Mouse (Mus musculus): Measurements from ENCODE around the gene Fpr1. TPM values are rescaled to one million over a fixed set of nuclear protein-coding genes. Genes with fewer than 3 reads are reported as not detected.

The Fpr1 gene
- polyA plus RNA-seq, 1 experiment from 2014 or later = not detected

DNA sequence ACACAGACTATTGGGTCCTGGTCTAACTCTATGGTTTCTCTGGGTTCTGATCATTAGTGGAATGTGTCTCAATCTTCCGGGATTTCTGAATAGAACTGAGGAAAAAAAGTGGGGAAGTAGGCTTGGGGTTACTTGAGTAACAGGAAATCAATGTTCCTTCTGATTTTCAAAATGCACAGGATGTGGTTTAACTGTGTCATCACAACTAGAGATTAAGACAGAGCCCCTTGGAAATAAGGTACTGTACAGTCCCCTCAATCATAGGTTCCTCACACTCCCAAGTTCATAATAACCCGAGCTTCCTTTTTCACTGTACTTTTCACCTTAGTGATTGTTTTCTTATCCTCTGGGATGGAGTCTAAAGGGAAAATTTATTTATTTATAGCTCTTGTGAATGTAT is 12.0 kb downstream of the Fpr1 start:
- ATAC-seq (ENCODE audit: low FRiP score) = no peak
- Histone ChIP-seq H3K9me3 (no peaks in the 10 kb centered on the region), H3K36me3 (replicated peaks) (no peaks in the 10 kb centered on the region), H3K27ac (no peak overlapping the region), H3K27me3 (no peaks in the 10 kb centered on the region), H3K4me2 (no peak overlapping the region), H3K4me3 (replicated peaks) (no peak overlapping the region), H3K4me1 (no peaks in the 10 kb centered on the region), H3K9ac (no peak overlapping the region)
- WGBS = 96% methylated on average over 2 of the region's 2 CpGs

DNA sequence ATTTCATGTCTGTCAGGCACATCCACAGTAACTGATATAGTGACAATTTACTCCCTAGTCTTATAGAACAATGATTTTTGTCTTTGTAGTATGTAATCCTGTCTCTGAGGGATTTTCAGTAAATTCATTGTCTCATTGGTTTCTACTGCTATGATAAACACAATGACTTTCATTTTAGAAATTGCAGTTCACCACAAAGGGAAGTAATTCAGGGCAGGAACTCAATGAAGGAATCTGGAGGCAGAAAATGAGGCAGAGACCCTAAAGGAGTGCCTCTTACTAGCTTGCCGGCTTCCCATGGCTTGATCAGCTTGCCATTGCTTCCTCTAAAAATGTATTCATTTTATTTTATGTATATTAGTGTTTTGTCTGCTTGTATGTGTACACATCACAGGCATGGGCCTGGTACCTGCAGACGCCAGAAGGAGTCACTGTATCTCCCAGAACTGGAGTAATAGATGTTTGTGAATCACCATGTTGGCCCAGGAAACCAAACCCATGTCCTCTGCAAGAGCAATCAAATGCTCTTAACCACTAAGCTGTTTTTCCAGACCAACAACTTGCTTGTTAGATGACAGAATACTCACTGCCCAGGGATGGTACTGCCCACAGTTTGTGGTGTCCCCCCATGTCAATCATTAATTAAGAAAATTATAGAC is 12.7 kb downstream of the Fpr1 start:
- H3K36me3 ChIP-seq (replicated peaks) = no peaks in the 10 kb centered on the region
- H3K4me3 ChIP-seq (replicated peaks) = no peak overlapping the region
- H3K4me1 ChIP-seq = no peaks in the 10 kb centered on the region
- no peak overlapping the region for H3K27ac ChIP-seq
- H3K4me2 ChIP-seq = no peak overlapping the region
- H3K27me3 ChIP-seq = no peaks in the 10 kb centered on the region
- no peak overlapping the region for H3K9ac ChIP-seq
- H3K9me3 ChIP-seq = no peaks in the 10 kb centered on the region
- ATAC-seq (ENCODE audit: low FRiP score) = no peak
- WGBS = 81% methylated on average over 2 of the region's 2 CpGs

DNA sequence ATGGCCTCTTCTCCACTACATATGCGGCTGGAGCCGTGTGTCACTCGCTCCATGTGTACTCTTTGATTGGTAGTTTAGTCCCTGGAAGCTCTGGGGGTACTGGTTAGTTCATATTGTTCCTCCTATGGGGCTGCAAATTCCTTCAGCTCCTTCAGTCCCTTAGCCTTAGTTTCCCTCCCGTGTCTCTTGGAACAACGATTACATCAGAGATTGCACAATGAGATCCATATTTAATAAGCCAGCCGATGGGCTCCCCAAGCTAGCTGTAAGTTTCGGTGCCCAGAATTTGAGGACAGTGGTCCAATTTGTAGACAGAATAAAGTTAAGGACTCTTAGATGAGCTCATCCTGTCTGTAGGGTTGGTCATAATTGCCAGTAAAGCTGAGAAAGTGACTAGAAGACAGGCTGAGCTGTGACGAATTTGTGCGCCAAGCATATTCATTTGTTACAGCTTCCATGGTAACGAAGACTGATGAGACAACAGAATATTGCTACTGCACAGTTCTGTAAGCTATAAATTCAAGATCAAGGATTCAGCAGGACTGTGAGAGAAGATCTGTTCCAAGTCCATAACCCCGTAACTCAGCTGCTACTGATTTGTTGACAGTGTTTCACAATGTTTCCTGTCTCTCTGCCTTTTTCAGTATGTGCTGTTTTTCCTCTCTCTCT is 16.8 kb downstream of the Fpr1 start:
- ATAC-seq (ENCODE audit: low FRiP score) = no peak
- Histone ChIP-seq H3K36me3 (replicated peaks) (peaks cover 6% of the 10 kb centered on the region; the same call in 1 of the 2 replicates), H3K9ac (no peak overlapping the region), H3K4me3 (replicated peaks) (no peak overlapping the region), H3K4me1 (no peaks in the 10 kb centered on the region), H3K27me3 (no peaks in the 10 kb centered on the region), H3K4me2 (no peak overlapping the region), H3K9me3 (no peaks in the 10 kb centered on the region), H3K27ac (no peak overlapping the region)
- 88% methylated on average over 11 of the region's 11 CpGs for whole genome bisulfite sequencing

DNA sequence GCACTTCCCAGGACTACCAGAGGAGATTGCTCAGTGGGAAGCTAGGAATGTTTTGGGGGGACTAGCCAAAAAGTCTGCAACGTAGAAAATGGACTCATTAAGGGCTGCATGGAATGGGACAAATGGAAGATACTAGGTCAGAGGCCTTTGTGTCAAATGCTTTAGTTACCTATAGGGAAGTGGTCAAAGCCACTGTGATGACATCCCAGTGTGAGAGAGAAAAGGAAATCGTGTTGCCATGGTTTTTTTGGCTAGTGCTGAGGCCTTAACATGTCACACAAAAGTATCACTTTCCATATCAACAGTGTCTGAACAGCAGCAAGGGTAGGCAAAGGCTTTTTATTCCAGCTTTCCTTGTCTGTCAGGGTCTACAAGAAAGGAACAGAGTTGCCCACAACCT is 18.6 kb downstream of the Fpr1 start:
- peaks cover 6% of the 10 kb centered on the region; the same call in 1 of the 2 replicates for H3K36me3 ChIP-seq (replicated peaks)
- no peaks in the 10 kb centered on the region for H3K27me3 ChIP-seq
- H3K4me1 ChIP-seq = no peaks in the 10 kb centered on the region
- WGBS = 49% methylated on average over 2 of the region's 2 CpGs
- no peak overlapping the region for H3K4me3 ChIP-seq (replicated peaks)
- ATAC-seq (ENCODE audit: low FRiP score) = no peak
- no peak overlapping the region for H3K4me2 ChIP-seq
- H3K9ac ChIP-seq = no peak overlapping the region
- no peaks in the 10 kb centered on the region for H3K9me3 ChIP-seq
- H3K27ac ChIP-seq = no peak overlapping the region

DNA sequence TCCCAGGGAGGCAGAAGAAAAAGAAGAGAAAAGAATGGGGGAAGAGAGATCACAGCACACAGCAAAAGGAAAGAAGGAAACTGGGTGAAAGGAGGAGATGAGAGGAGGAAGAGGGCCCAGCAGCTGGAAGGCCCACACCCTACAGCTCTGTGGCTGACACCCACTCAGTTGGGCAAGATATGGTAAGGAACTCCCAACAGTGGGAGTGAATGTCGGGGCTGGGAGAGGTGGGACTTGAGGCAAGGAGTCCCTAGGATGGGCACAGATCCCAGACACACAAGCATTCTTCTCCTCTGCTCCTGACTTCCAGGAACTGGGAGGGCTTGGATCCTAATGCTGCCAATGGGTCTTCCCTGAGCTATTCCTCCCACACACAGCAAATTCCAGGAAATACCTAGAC is 21.4 kb downstream of the Fpr1 start:
- Histone ChIP-seq H3K4me3 (replicated peaks) (no peak overlapping the region), H3K9ac (no peak overlapping the region), H3K36me3 (replicated peaks) (peaks cover 6% of the 10 kb centered on the region; the same call in 1 of the 2 replicates), H3K9me3 (no peaks in the 10 kb centered on the region), H3K27ac (no peak overlapping the region), H3K4me2 (no peak overlapping the region), H3K4me1 (no peaks in the 10 kb centered on the region), H3K27me3 (no peaks in the 10 kb centered on the region)
- ATAC-seq (ENCODE audit: low FRiP score) = no peak
- 76% methylated on average over 1 of the region's 1 CpGs for WGBS

DNA sequence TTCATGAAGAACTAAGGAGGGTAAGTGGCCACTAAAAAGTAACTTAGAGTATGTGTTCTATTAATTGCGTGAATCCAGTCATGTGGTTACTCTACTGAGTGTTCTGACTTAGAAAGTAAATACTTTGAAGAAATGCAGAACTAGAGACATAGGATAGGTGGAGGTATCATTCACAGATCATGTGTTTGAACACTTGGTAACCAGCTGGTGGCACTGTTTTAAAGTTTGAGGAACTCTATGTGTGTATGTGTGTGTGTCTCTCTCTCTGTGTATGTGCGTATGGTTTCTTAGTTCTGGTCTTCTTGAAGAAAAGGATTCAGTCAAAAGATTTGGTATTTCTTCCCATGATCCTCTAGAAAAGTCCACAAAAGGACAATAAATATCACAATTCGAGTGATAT is 23.6 kb downstream of the Fpr1 start:
- peaks cover 6% of the 10 kb centered on the region; the same call in 1 of the 2 replicates for H3K36me3 ChIP-seq (replicated peaks)
- WGBS = 84% methylated on average over 3 of the region's 3 CpGs
- H3K9ac ChIP-seq = no peak overlapping the region
- H3K4me1 ChIP-seq = no peaks in the 10 kb centered on the region
- no peak overlapping the region for H3K4me2 ChIP-seq
- no peak overlapping the region for H3K27ac ChIP-seq
- ATAC-seq (ENCODE audit: low FRiP score) = no peak
- no peak overlapping the region for H3K4me3 ChIP-seq (replicated peaks)
- H3K9me3 ChIP-seq = no peaks in the 10 kb centered on the region
- no peaks in the 10 kb centered on the region for H3K27me3 ChIP-seq

DNA sequence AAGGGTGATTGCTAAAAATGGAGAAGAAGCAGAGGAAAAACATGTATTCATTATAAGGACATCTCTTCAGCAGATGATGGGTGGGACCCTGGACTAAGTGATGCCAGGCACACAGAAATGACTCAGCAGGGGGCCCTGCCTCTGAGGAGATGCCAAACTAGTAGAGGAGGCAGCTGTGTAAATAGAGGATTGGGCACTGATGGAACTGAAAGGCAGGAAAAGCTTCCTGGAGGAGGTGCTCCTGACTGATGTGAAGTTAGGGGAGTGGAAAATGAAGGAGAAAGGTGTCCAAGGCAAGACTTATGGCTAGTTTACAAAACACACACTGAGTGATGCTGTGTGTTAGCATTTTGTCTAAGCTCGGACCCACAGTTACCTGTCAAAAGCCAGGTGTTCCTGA is 26.3 kb downstream of the Fpr1 start:
- Histone ChIP-seq H3K4me1 (no peaks in the 10 kb centered on the region), H3K4me2 (no peak overlapping the region), H3K27me3 (no peaks in the 10 kb centered on the region), H3K36me3 (replicated peaks) (no peaks in the 10 kb centered on the region; the same call in 1 of the 2 replicates), H3K4me3 (replicated peaks) (no peak overlapping the region), H3K9me3 (no peaks in the 10 kb centered on the region), H3K9ac (no peak overlapping the region), H3K27ac (no peak overlapping the region)
- WGBS = 83% methylated on average over 1 of the region's 1 CpGs
- no peak for ATAC-seq (ENCODE audit: low FRiP score)

DNA sequence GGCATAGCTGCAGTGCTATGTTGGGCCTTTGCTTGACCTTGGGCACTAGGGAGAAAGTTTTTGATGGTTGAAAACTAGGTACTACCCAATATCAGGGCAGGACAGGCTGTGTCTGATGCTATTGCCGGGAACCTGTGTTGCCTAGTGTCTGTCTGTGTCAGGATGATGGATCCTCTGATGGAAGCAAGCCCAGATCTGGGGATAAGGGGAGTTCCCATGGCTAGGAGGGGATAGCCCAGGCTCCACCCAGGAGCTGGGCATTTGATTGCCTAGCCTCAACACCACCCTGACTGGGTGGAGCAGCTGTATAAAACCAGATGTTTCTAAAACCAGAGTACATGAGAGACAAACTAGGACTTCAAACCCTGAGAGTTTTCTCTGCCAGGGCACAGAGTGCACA is 27.1 kb downstream of the Fpr1 start:
- Histone ChIP-seq H3K27ac (no peak overlapping the region), H3K36me3 (replicated peaks) (no peaks in the 10 kb centered on the region), H3K9me3 (no peaks in the 10 kb centered on the region), H3K4me1 (no peaks in the 10 kb centered on the region), H3K27me3 (no peaks in the 10 kb centered on the region), H3K4me2 (no peak overlapping the region), H3K4me3 (replicated peaks) (no peak overlapping the region), H3K9ac (no peak overlapping the region)
- WGBS = 81% methylated on average over 1 of the region's 1 CpGs
- no peak for ATAC-seq (ENCODE audit: low FRiP score)

DNA sequence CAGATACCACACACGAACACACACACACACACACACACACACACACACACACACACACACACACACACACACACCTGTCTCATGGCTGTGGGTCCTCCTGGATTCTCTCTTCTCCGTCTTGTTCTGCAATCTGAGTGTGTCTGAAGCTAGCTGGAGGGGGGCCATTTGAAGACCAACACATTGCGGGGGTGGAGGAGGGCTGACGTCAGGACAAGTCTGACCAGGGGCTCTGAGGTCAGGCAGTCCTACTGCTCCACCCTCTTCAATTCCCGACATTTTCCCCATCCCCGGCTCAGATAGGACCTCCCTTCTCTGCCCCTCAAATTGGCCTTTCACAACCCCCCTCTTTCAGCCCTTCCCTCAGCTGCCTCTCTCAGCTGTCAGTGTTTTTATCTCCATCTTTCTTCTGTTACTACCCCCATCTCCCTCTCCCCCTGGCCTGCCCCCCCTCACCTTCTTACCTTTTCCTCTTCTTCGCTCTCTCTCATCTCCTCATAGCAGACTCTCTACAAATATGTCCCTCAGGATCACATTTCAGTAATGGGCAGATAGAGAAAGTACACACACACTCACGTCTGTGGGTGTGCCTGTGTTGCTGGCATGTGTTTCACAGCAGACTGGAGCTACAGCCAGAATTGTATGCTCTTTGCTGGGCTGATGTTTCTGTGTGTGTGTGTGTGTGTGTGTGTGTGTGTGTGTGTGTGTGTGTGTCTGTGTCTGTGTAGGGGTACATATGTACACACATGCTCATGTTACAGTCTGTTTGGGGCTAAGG is 28.5 kb downstream of the Fpr1 start, which contains the start of gene Has1:
Has1 (minus strand) TSS at position 142 of the 775 bp plus-strand sequence.
- Histone ChIP-seq H3K27me3 (peaks cover 2% of the 10 kb centered on the region), H3K9me3 (no peaks in the 10 kb centered on the region), H3K9ac (no peak within 1 kb of the TSS), H3K4me2 (no peak within 1 kb of the TSS), H3K4me3 (replicated peaks) (no peak within 1 kb of the TSS), H3K36me3 (replicated peaks) (no peaks in the 10 kb centered on the region), H3K4me1 (peaks cover 1% of the 10 kb centered on the region; the same call in 1 of the 2 replicates), H3K27ac (no peak within 1 kb of the TSS)
- 0 out of 2 replicates have a peak, but pooled peaks have one; percentile 39 for ATAC-seq (ENCODE audit: low FRiP score)
- 63% methylated on average over 8 of the region's 8 CpGs for WGBS

DNA sequence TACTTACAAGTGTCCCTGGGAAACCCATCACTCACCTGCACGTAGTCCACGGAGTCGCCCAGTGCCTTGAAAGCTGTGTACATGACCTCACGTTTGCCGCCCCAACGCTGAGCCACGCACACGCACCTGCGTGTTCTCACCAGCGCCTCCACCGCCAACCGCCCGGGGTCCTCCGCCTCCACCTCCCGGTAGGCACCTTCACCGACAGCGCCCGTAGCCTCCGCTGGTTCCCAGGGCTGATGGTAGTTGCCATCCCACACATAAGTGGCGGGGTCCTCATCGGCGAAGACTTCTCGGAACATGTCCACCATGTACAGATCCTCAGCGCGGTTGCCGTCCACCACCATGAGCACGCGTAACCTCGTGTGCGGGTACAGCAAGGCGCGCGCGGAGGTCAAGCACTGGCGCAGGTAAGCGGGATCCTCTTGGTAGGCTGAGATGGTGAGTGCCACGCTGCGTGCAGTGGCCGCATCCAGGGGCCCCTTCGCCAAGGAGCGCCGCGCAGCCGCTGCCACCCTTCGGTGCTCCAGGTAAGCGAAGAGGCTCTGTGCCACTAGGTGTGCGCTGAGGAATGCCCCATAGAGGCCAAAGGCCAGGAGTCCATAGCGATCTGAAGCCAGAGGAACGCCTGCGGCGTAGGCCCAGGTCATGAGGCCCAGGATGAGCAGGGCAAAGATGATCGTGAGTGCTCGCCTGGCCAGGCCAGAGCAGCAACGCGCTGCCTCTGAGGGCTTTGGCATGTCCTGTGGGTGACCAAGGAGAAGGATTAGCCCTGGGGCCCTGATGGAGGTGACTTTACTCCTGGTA is 33.6 kb downstream of the Fpr1 start:
- peak overlapping the region; percentile 31 for H3K4me2 ChIP-seq
- peaks cover 20% of the 10 kb centered on the region for H3K27me3 ChIP-seq
- peaks cover 7% of the 10 kb centered on the region for H3K4me1 ChIP-seq
- H3K27ac ChIP-seq = no peak overlapping the region
- peak overlapping the region; percentile 12; the same call in 1 of the 2 replicates for H3K9ac ChIP-seq
- ATAC-seq (ENCODE audit: low FRiP score) = peak; percentile 37; the same call in 1 of the 2 replicates
- H3K4me3 ChIP-seq (replicated peaks) = no peak overlapping the region
- no peaks in the 10 kb centered on the region for H3K9me3 ChIP-seq
- 20% methylated on average over 55 of the region's 55 CpGs for WGBS
- H3K36me3 ChIP-seq (replicated peaks) = peaks cover 3% of the 10 kb centered on the region; the same call in 1 of the 2 replicates

DNA sequence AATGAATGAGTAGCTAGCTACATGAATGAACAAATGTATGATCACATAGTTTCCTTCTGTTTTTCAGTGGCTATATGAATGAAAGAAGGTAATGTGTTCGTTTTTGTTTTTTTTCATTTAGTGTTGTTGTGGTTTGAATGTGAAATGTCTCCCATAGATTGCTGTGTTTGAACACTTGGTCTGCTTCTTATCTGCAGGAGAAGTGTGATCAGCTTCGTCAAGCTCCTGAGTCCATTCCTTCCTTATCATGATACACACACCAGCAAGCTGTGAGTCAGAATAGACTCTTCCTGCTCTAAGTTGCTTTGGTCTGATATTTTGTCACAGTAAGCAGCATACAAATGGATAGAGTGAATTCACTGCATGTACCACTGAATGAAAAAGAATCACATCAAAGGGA is 34.8 kb downstream of the Fpr1 start:
- ATAC-seq (ENCODE audit: low FRiP score) = no peak
- H3K9me3 ChIP-seq = no peaks in the 10 kb centered on the region
- H3K9ac ChIP-seq = no peak overlapping the region
- H3K27me3 ChIP-seq = peaks cover 20% of the 10 kb centered on the region
- no peak overlapping the region for H3K4me3 ChIP-seq (replicated peaks)
- peaks cover 3% of the 10 kb centered on the region; the same call in 1 of the 2 replicates for H3K36me3 ChIP-seq (replicated peaks)
- no peak overlapping the region for H3K27ac ChIP-seq
- H3K4me2 ChIP-seq = no peak overlapping the region
- whole genome bisulfite sequencing = 80% methylated on average over 2 of the region's 2 CpGs
- H3K4me1 ChIP-seq = peaks cover 7% of the 10 kb centered on the region

Measured in forebrain, embryonic 12.5 days (tissue).